Mouse (Mus musculus) right cerebral cortex, adult 18-20 months (tissue): ENCODE data around the gene Syndig1.

Source experiments
- DNase-seq: peaks from one replicate; pipeline ENCODE4 v3.0.0; 2022; ENCODE audit warnings: mixed read lengths

Syndig1 gene

GRCm38 (mm10) chr2:149877954-149878353 lies 48.9 kb downstream of the Syndig1 start:
- peak; percentile 55 for DNase-seq

GRCm38 (mm10) chr2:149887634-149888033 lies 58.6 kb downstream of the Syndig1 start:
- DNase-seq, result no peak

GRCm38 (mm10) chr2:149891647-149892046 lies 62.6 kb downstream of the Syndig1 start:
- no peak for DNase-seq

GRCm38 (mm10) chr2:149896337-149896736 lies 67.3 kb downstream of the Syndig1 start:
- DNase-seq, result no peak

- no peak for DNase-seq
Measured at GRCm38 (mm10) chr2:149899615-149900014, 70.6 kb downstream of the Syndig1 start.

- DNase-seq, result no peak
Measured at GRCm38 (mm10) chr2:149900606-149901005, 71.6 kb downstream of the Syndig1 start.

GRCm38 (mm10) chr2:149904405-149904804 lies 75.4 kb downstream of the Syndig1 start:
- no peak for DNase-seq

- DNase-seq, result no peak
Measured at GRCm38 (mm10) chr2:149906694-149907093, 77.7 kb downstream of the Syndig1 start.

GRCm38 (mm10) chr2:149917162-149917561 lies 88.2 kb downstream of the Syndig1 start:
- peak; percentile 29 for DNase-seq

- DNase-seq, result no peak
Measured at GRCm38 (mm10) chr2:149923561-149923960, 94.5 kb downstream of the Syndig1 start.

- no peak for DNase-seq
Measured at GRCm38 (mm10) chr2:149925911-149926310, 96.9 kb downstream of the Syndig1 start.

GRCm38 (mm10) chr2:149927001-149927400 lies 98.0 kb downstream of the Syndig1 start:
- DNase-seq, result no peak

GRCm38 (mm10) chr2:149927481-149927880 lies 98.5 kb downstream of the Syndig1 start:
- no peak for DNase-seq

GRCm38 (mm10) chr2:149929986-149930385 lies 101.0 kb downstream of the Syndig1 start:
- DNase-seq, result peak; percentile 38

- no peak for DNase-seq
Measured at GRCm38 (mm10) chr2:149931111-149931510, 102.1 kb downstream of the Syndig1 start.

GRCm38 (mm10) chr2:149932095-149932494 lies 103.1 kb downstream of the Syndig1 start:
- no peak for DNase-seq

- DNase-seq, result peak; percentile 9
Measured at GRCm38 (mm10) chr2:149933247-149933898, 104.4 kb downstream of the Syndig1 start.

GRCm38 (mm10) chr2:149934139-149934538 lies 105.1 kb downstream of the Syndig1 start:
- no peak for DNase-seq

- DNase-seq, result no peak
Measured at GRCm38 (mm10) chr2:149938829-149939228, 109.8 kb downstream of the Syndig1 start.

- no peak for DNase-seq
Measured at GRCm38 (mm10) chr2:149939586-149939985, 110.6 kb downstream of the Syndig1 start.

- DNase-seq, result no peak
Measured at GRCm38 (mm10) chr2:149950641-149951040, 121.6 kb downstream of the Syndig1 start.

GRCm38 (mm10) chr2:149971014-149971413 lies 142.0 kb downstream of the Syndig1 start:
- no peak for DNase-seq

- peak; percentile 62 for DNase-seq
Measured at GRCm38 (mm10) chr2:149973583-149973982, 144.6 kb downstream of the Syndig1 start.

GRCm38 (mm10) chr2:149980419-149980818 lies 151.4 kb downstream of the Syndig1 start:
- DNase-seq, result no peak

- DNase-seq, result no peak
Measured at GRCm38 (mm10) chr2:149982466-149982865, 153.5 kb downstream of the Syndig1 start.
